Mouse (Mus musculus) embryonic facial prominence, embryonic 11.5 days (tissue): Measurements from ENCODE around the gene Mex3b. TPM values are rescaled to one million over a fixed set of nuclear protein-coding genes. Genes with fewer than 3 reads are reported as not detected.

Experiments used
- ATAC-seq: fragments of 200-750 bp; cut with Nextera tagmentation; replicated peaks from 2 replicates; pipeline ENCODE4 v1.8.0; 2017; ENCODE audit warnings: low read depth; ENCODE audit not compliant: insufficient number of reproducible peaks, low FRiP score, low TSS enrichment
- DNase-seq: peaks from one replicate; pipeline ENCODE4 v3.0.0-alpha.2; 2015; ENCODE audit warnings: low spot score
- H3K27ac ChIP-seq: fragments of 300-500 bp; sonication (generic); replicated peaks from 2 replicates; pipeline ENCODE4 v1.5.1; 2014; ENCODE audit warnings: mild to moderate bottlenecking, low read depth, low read length, control low read depth
- H3K27me3 ChIP-seq: fragments of 300-500 bp; sonication (generic); 2 replicates; pipeline ENCODE4 v1.6.1; 2014; ENCODE audit warnings: mild to moderate bottlenecking, low read length, moderate library complexity, mixed read lengths; ENCODE audit not compliant: control insufficient read depth, insufficient read depth
- H3K36me3 ChIP-seq: fragments of 300-500 bp; sonication (generic); replicated peaks from 2 replicates; pipeline ENCODE4 v1.6.1; 2014; ENCODE audit warnings: low read depth, mild to moderate bottlenecking, low read length, moderate library complexity, mixed read lengths; ENCODE audit not compliant: control insufficient read depth, insufficient read depth
- H3K4me1 ChIP-seq: fragments of 300-500 bp; sonication (generic); 2 replicates; pipeline ENCODE4 v1.6.1; 2014; ENCODE audit warnings: low read length, mixed read lengths; ENCODE audit not compliant: control insufficient read depth, insufficient read depth
- H3K4me2 ChIP-seq: fragments of 300-500 bp; sonication (generic); 2 replicates; pipeline ENCODE4 v1.6.1; 2014; ENCODE audit warnings: low read depth, mild to moderate bottlenecking, control low read depth, low read length, moderate library complexity
- H3K4me3 ChIP-seq: fragments of 300-500 bp; sonication (generic); 2 replicates; pipeline ENCODE4 v1.5.1; 2014; ENCODE audit warnings: low read depth, low read length, control low read depth
- H3K9ac ChIP-seq: fragments of 300-500 bp; sonication (generic); replicated peaks from 2 replicates; pipeline ENCODE4 v1.6.1; 2014; ENCODE audit warnings: mild to moderate bottlenecking, control low read depth, low read length
- H3K9me3 ChIP-seq: fragments of 300-500 bp; sonication (generic); replicated peaks from 2 replicates; pipeline ENCODE4 v1.6.1; 2016; ENCODE audit warnings: mild to moderate bottlenecking, low read length, inconsistent platforms, mixed read lengths; ENCODE audit not compliant: control insufficient read depth
- WGBS: fragments of 180-500 bp; shearing (Covaris S2); extraction: QIAGEN DNeasy Blood & Tissue Kit; methylation state at CpG from one replicate; pipeline ENCODE4 v1.1.7; 2014; 5-methylcytosine and 5-hydroxymethylcytosine counted together
- polyA plus RNA-seq: library from polyadenylated mRNA; unstranded; fragments of >200 nt; fragmentation: Nextera tagmentation; extraction: Ambion mirVana; gene quantifications from 2 replicates; pipeline ENCODE4 v1.2.1, GENCODE M21; 2014

The Mex3b gene
- polyA plus RNA-seq, 1 experiment from 2014 or later = 41.6 TPM

DNA sequence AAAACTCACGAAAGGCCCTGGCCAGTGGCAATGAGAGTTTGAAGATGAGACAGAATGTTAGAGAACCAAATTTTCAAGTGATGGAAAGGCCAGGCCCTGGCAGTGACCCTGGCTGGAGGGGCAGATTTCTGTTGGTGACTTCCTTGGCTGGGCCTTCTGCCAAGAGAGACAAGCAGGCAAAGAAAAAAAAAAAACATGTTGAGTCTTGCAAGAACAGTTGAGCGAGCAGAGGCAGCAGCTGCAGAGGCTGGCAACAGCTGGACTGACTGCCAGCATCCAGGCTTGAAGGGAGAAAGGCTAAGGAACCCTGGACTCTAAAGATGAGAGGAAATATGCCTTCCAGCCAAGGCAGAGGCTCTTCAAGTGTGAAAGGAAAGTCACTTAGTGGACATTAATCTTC is 28.5 kb downstream of the Mex3b start:
- ATAC-seq (no peak), DNase-seq (no peak)
- WGBS = 67% methylated on average over 2 of the region's 2 CpGs
- Histone ChIP-seq H3K9me3 (no peaks in the 10 kb centered on the region), H3K4me2 (no peak overlapping the region), H3K36me3 (no peaks in the 10 kb centered on the region), H3K4me1 (no peaks in the 10 kb centered on the region), H3K27ac (no peak overlapping the region), H3K4me3 (no peak overlapping the region), H3K27me3 (no peaks in the 10 kb centered on the region), H3K9ac (no peak overlapping the region)

DNA sequence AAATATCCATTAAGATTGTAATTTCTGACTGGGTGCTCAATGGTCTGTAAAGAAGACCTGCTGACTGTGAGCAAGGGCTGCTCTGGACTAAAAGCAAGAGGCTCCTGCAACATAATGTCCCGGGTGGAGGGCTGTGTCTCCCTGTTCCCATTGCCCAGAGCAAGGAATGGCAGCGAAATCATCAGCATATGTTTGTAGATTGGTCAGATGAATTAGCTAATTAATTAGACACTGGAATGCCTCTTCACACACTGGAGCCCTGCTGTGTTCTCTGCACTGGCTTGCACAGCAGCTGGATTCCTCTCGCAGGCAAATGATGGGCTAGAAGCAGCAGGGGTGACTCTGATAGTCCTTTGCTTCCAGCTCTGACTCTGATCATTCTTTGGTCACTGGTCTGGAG is 29.6 kb downstream of the Mex3b start:
- no peak overlapping the region for H3K27ac ChIP-seq
- no peak overlapping the region for H3K4me3 ChIP-seq
- H3K27me3 ChIP-seq = no peaks in the 10 kb centered on the region
- H3K4me2 ChIP-seq = no peak overlapping the region
- H3K36me3 ChIP-seq = no peaks in the 10 kb centered on the region
- H3K4me1 ChIP-seq = no peaks in the 10 kb centered on the region
- no peaks in the 10 kb centered on the region for H3K9me3 ChIP-seq
- 51% methylated on average over 3 of the region's 3 CpGs for WGBS
- DNase-seq = no peak
- H3K9ac ChIP-seq = no peak overlapping the region; the same call in 1 of the 2 replicates
- no peak for ATAC-seq

- H3K9me3 ChIP-seq = no peaks in the 10 kb centered on the region
- WGBS = 56% methylated on average over 8 of the region's 8 CpGs
- no peak overlapping the region for H3K4me3 ChIP-seq
- H3K4me1 ChIP-seq = no peaks in the 10 kb centered on the region
- no peaks in the 10 kb centered on the region for H3K27me3 ChIP-seq
- no peak overlapping the region for H3K9ac ChIP-seq
- H3K36me3 ChIP-seq = no peaks in the 10 kb centered on the region
- peak; percentile 39 for DNase-seq
- no peak overlapping the region for H3K4me2 ChIP-seq
- no peak for ATAC-seq
- no peak overlapping the region for H3K27ac ChIP-seq
Observed at GRCm38 (mm10) chr7:82899459-82900297, 32.5 kb downstream of the Mex3b start.

DNA sequence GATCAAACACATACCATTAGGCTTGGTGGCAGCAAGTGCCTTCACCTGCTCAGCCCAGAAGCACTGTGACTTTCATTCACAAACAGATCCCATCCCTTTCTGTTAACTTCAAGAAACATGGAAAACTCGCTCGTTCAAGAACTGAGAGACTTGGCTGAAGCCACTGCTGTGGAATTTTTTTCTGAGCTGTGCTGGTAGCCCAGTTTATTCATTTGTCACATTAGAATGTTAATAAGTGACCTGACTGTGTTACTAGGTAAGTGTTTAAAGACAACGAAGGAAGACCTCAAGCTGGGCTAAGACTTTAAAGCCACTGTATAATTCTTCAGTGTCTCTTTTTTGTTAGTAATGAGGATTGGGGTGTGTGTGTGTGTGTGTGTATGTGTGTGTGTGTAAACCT is 35.9 kb downstream of the Mex3b start:
- Histone ChIP-seq H3K9me3 (no peaks in the 10 kb centered on the region), H3K9ac (no peak overlapping the region), H3K4me3 (no peak overlapping the region), H3K36me3 (no peaks in the 10 kb centered on the region), H3K4me2 (no peak overlapping the region), H3K4me1 (no peaks in the 10 kb centered on the region), H3K27ac (no peak overlapping the region), H3K27me3 (no peaks in the 10 kb centered on the region)
- ATAC-seq (no peak), DNase-seq (no peak)
- WGBS = 83% methylated on average over 3 of the region's 3 CpGs

DNA sequence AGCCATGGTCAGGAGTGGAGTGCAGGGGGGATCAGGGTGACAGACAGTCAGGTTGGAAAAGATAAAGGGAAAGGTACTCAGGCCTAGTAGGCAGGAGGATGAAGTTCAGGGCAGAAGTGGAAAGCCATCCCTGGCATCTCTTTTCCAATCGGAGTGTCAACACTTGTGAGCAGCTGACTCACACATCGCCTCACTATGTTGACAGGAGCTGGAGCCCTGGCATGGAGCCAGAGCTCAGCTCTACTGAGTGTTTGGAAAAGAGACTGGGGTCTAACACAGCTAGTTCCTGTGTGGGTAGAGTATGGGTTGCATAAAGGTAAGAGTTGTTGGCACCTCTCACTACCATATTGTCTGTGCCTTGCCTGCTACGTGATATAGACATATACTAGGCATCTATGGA is 38.4 kb downstream of the Mex3b start:
- Histone ChIP-seq H3K4me1 (no peaks in the 10 kb centered on the region), H3K36me3 (no peaks in the 10 kb centered on the region), H3K27ac (no peak overlapping the region), H3K27me3 (no peaks in the 10 kb centered on the region), H3K4me2 (no peak overlapping the region), H3K9ac (no peak overlapping the region), H3K9me3 (no peaks in the 10 kb centered on the region), H3K4me3 (no peak overlapping the region)
- ATAC-seq (no peak), DNase-seq (no peak)
- 85% methylated on average over 3 of the region's 3 CpGs for WGBS

- Histone ChIP-seq H3K9ac (no peak overlapping the region), H3K27me3 (no peaks in the 10 kb centered on the region), H3K4me3 (no peak overlapping the region), H3K9me3 (no peaks in the 10 kb centered on the region), H3K4me1 (no peaks in the 10 kb centered on the region), H3K36me3 (no peaks in the 10 kb centered on the region), H3K4me2 (no peak overlapping the region), H3K27ac (no peak overlapping the region)
- ATAC-seq = no peak
- WGBS = 41% methylated on average over 1 of the region's 1 CpGs
- DNase-seq = no peak
Observed at GRCm38 (mm10) chr7:82907081-82907480, 39.9 kb downstream of the Mex3b start.

DNA sequence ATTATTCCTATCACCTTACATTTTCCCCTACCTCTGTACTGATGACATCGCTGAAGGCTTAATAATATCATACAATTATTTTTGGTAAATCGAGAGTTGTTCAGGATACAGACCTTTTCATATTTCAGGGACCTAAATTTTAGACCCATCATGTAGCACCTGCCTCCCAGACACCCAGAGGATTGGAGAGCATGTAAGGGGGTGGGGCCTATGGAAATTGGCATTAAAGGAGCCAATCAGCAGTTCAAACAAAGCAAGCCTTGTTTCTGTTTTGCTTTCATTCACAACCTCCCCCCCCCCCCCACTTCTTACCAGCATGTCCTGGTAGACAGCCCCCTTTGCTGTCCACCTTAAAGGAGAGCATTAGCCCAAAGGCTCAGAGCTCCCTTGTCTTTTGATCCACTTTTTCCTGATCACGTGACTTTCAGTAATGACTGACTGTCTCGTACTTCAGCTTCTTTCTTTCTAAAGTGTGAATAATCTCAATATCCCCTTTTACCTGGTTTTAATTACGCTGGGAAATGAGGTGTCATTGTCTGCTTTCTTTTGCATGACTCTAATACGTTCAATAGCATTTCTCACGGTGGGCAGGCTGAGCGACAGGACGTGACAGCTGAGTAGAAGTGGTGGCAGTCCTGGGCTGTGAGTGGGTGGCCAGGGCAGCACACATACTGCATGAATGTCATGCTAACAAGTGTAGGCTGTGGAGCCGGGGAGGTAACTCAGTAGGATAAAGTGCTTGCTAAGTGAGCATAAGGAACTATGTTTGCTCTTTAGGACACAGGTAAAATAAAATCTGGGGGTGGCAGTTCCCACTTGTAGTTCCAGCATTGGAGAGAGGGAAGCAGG is 43.6 kb downstream of the Mex3b start:
- H3K9me3 ChIP-seq = no peaks in the 10 kb centered on the region
- no peak overlapping the region for H3K9ac ChIP-seq
- DNase-seq = no peak
- H3K36me3 ChIP-seq = no peaks in the 10 kb centered on the region
- no peak overlapping the region for H3K4me2 ChIP-seq
- H3K27ac ChIP-seq = no peak overlapping the region
- ATAC-seq = no peak; the same call in 1 of the 2 replicates
- H3K4me3 ChIP-seq = no peak overlapping the region
- H3K4me1 ChIP-seq = no peaks in the 10 kb centered on the region
- 67% methylated on average over 10 of the region's 10 CpGs for WGBS
- H3K27me3 ChIP-seq = no peaks in the 10 kb centered on the region

GRCm38 (mm10) chr7:82911501-82911900 is 44.4 kb downstream of the Mex3b start:
- no peaks in the 10 kb centered on the region for H3K27me3 ChIP-seq
- no peaks in the 10 kb centered on the region for H3K4me1 ChIP-seq
- no peak overlapping the region for H3K4me3 ChIP-seq
- 88% methylated on average over 10 of the region's 10 CpGs for WGBS
- no peak overlapping the region for H3K4me2 ChIP-seq
- H3K9me3 ChIP-seq = no peaks in the 10 kb centered on the region
- DNase-seq = no peak
- no peak overlapping the region for H3K9ac ChIP-seq
- H3K36me3 ChIP-seq = no peaks in the 10 kb centered on the region
- ATAC-seq = no peak
- no peak overlapping the region for H3K27ac ChIP-seq
